Mouse (Mus musculus): ENCODE measurements around the gene C5ar2. TPM values are rescaled to one million over a fixed set of nuclear protein-coding genes. Genes with fewer than 3 reads are reported as not detected.

Gene C5ar2
- total and polyA plus RNA-seq, 3 experiments = 1.1 to 1.6 (median 1.4) TPM

GRCm38 (mm10) chr7:16254195-16254594 lies 10.2 kb upstream of the C5ar2 start:
- Histone ChIP-seq H3K4me3 (no peak overlapping the region), H3K27me3 (ENCODE audit: control insufficient read depth, insufficient read depth, low read length) (no peaks in the 10 kb centered on the region), H3K36me3 (ENCODE audit: control insufficient read depth, insufficient read depth, low read length) (no peaks in the 10 kb centered on the region), H3K79me2 (replicated peaks; ENCODE audit: control insufficient read depth, insufficient read depth, low read length) (no peaks in the 10 kb centered on the region), H3K27ac (no peak overlapping the region), H3K9ac (ENCODE audit: low read depth, low read length) (no peak overlapping the region), H3K4me1 (ENCODE audit: control insufficient read depth, insufficient read depth, low read length) (no peaks in the 10 kb centered on the region)
- TF ChIP-seq CTCF (IDR thresholded peaks at IDR 0.05) (no peak), POLR2A (IDR thresholded peaks at IDR 0.05; ENCODE audit: insufficient read depth, low read depth, low read length) (no peak), EP300 (IDR thresholded peaks at IDR 0.05; ENCODE audit: insufficient read depth, low read depth, low read length) (no peak)
- intact Hi-C loops (cut with DNase I) = no loop called here
- WGBS = 18% methylated on average over 4 of the region's 4 CpGs
- DNase-seq = no peak

GRCm38 (mm10) chr7:16250687-16251086 lies 6.7 kb upstream of the C5ar2 start:
- DNase-seq = no peak
- WGBS = 63% methylated on average over 5 of the region's 5 CpGs
- Histone ChIP-seq H3K27ac (no peak overlapping the region), H3K4me1 (ENCODE audit: control insufficient read depth, insufficient read depth, low read length) (no peaks in the 10 kb centered on the region), H3K36me3 (ENCODE audit: control insufficient read depth, insufficient read depth, low read length) (no peaks in the 10 kb centered on the region), H3K4me3 (no peak overlapping the region), H3K9ac (ENCODE audit: low read depth, low read length) (no peak overlapping the region), H3K79me2 (replicated peaks; ENCODE audit: control insufficient read depth, insufficient read depth, low read length) (no peaks in the 10 kb centered on the region), H3K27me3 (ENCODE audit: control insufficient read depth, insufficient read depth, low read length) (no peaks in the 10 kb centered on the region)
- intact Hi-C loops (cut with DNase I) = no loop called here
- TF ChIP-seq EP300 (IDR thresholded peaks at IDR 0.05; ENCODE audit: insufficient read depth, low read depth, low read length) (no peak), CTCF (IDR thresholded peaks at IDR 0.05) (no peak), POLR2A (IDR thresholded peaks at IDR 0.05; ENCODE audit: insufficient read depth, low read depth, low read length) (no peak)

GRCm38 (mm10) chr7:16245958-16246357 lies 2.0 kb upstream of the C5ar2 start:
- no peaks in the 10 kb centered on the region for H3K27me3 ChIP-seq (ENCODE audit: control insufficient read depth, insufficient read depth, low read length)
- no peaks in the 10 kb centered on the region; the same call in 1 of the 2 replicates for H3K4me1 ChIP-seq (ENCODE audit: control insufficient read depth, insufficient read depth, low read length)
- H3K27ac ChIP-seq = no peak overlapping the region
- intact Hi-C loops (cut with DNase I) = loop anchor here (5.0 kb wide), 1 partner anchor 34 kb away; no protein-coding TSS in a partner anchor
- no peak for DNase-seq
- no peak overlapping the region for H3K9ac ChIP-seq (ENCODE audit: low read depth, low read length)
- no peaks in the 10 kb centered on the region for H3K79me2 ChIP-seq (replicated peaks; ENCODE audit: control insufficient read depth, insufficient read depth, low read length)
- H3K4me3 ChIP-seq = no peak overlapping the region
- 24% methylated on average over 2 of the region's 4 CpGs for WGBS
- no peaks in the 10 kb centered on the region for H3K36me3 ChIP-seq (ENCODE audit: control insufficient read depth, insufficient read depth, low read length)
- TF ChIP-seq EP300 (IDR thresholded peaks at IDR 0.05; ENCODE audit: insufficient read depth, low read depth, low read length) (no peak), CTCF (IDR thresholded peaks at IDR 0.05) (no peak), POLR2A (IDR thresholded peaks at IDR 0.05; ENCODE audit: insufficient read depth, low read depth, low read length) (no peak)

GRCm38 (mm10) chr7:16242198-16242597 lies 1.8 kb downstream of the C5ar2 start:
- no peak overlapping the region for H3K4me3 ChIP-seq

GRCm38 (mm10) chr7:16241787-16242186 lies 2.2 kb downstream of the C5ar2 start:
- Histone ChIP-seq H3K36me3 (ENCODE audit: control insufficient read depth, insufficient read depth, low read length) (no peaks in the 10 kb centered on the region), H3K9ac (ENCODE audit: low read depth, low read length) (no peak overlapping the region), H3K4me1 (ENCODE audit: control insufficient read depth, insufficient read depth, low read length) (peaks cover 4% of the 10 kb centered on the region), H3K27me3 (ENCODE audit: control insufficient read depth, insufficient read depth, low read length) (no peaks in the 10 kb centered on the region), H3K27ac (peak overlapping the region; percentile 16; the same call in 1 of the 2 replicates), H3K79me2 (replicated peaks; ENCODE audit: control insufficient read depth, insufficient read depth, low read length) (no peaks in the 10 kb centered on the region), H3K4me3 (no peak overlapping the region)
- intact Hi-C loops (cut with DNase I) = no loop called here
- DNase-seq = no peak
- no peak for TF ChIP-seq EP300 (IDR thresholded peaks at IDR 0.05; ENCODE audit: insufficient read depth, low read depth, low read length)
- TF ChIP-seq CTCF (IDR thresholded peaks at IDR 0.05) = peak; percentile 23; the same call in 1 of the 2 replicates
- 44% methylated on average over 11 of the region's 11 CpGs for whole genome bisulfite sequencing

More at GRCm38 (mm10) chr7:16242198-16242597, 1.8 kb downstream of the C5ar2 start:
- TF ChIP-seq CTCF (IDR thresholded peaks at IDR 0.05) = no peak
- no peak for TF ChIP-seq POLR2A (IDR thresholded peaks at IDR 0.05; ENCODE audit: insufficient read depth, low read depth, low read length)
- no peak for TF ChIP-seq EP300 (IDR thresholded peaks at IDR 0.05; ENCODE audit: insufficient read depth, low read depth, low read length)
- H3K4me1 ChIP-seq (ENCODE audit: control insufficient read depth, insufficient read depth, low read length) = peaks cover 4% of the 10 kb centered on the region
- DNase-seq = no peak
- no peaks in the 10 kb centered on the region for H3K79me2 ChIP-seq (replicated peaks; ENCODE audit: control insufficient read depth, insufficient read depth, low read length)
- H3K36me3 ChIP-seq (ENCODE audit: control insufficient read depth, insufficient read depth, low read length) = no peaks in the 10 kb centered on the region
- 75% methylated on average over 6 of the region's 6 CpGs for WGBS
- intact Hi-C loops (cut with DNase I) = no loop called here
- H3K27ac ChIP-seq = no peak overlapping the region; the same call in 1 of the 2 replicates
- H3K9ac ChIP-seq (ENCODE audit: low read depth, low read length) = no peak overlapping the region
- no peaks in the 10 kb centered on the region for H3K27me3 ChIP-seq (ENCODE audit: control insufficient read depth, insufficient read depth, low read length)

- no peak for DNase-seq
- H3K79me2 ChIP-seq (replicated peaks; ENCODE audit: control insufficient read depth, insufficient read depth, low read length) = no peaks in the 10 kb centered on the region
- peaks cover 4% of the 10 kb centered on the region for H3K4me1 ChIP-seq (ENCODE audit: control insufficient read depth, insufficient read depth, low read length)
- whole genome bisulfite sequencing = 98% methylated on average over 1 of the region's 1 CpGs
- no peak overlapping the region for H3K27ac ChIP-seq
- H3K27me3 ChIP-seq (ENCODE audit: control insufficient read depth, insufficient read depth, low read length) = no peaks in the 10 kb centered on the region
- TF ChIP-seq CTCF (IDR thresholded peaks at IDR 0.05) = no peak
- no peak for TF ChIP-seq EP300 (IDR thresholded peaks at IDR 0.05; ENCODE audit: insufficient read depth, low read depth, low read length)
- no peak for TF ChIP-seq POLR2A (IDR thresholded peaks at IDR 0.05; ENCODE audit: insufficient read depth, low read depth, low read length)
- intact Hi-C loops (cut with DNase I) = no loop called here
- H3K4me3 ChIP-seq = no peak overlapping the region
- H3K36me3 ChIP-seq (ENCODE audit: control insufficient read depth, insufficient read depth, low read length) = no peaks in the 10 kb centered on the region
- H3K9ac ChIP-seq (ENCODE audit: low read depth, low read length) = no peak overlapping the region
Observed at GRCm38 (mm10) chr7:16240978-16241303, 3.0 kb downstream of the C5ar2 start.

All from heart, adult 2 months (tissue).